Mouse (Mus musculus): ENCODE measurements around the gene Sdad1. TPM values are rescaled to one million over a fixed set of nuclear protein-coding genes. Genes with fewer than 3 reads are reported as not detected.
A peak's percentile ranks its signal among the peaks of the same experiment; 100 is the strongest.
"Not testable (repeated sequence)": the region's sequence is repeated elsewhere in the genome, so short reads cannot be mapped to it uniquely, and the experiment has no call there.

Gene Sdad1
- 14.2 and 16.0 TPM in 2 replicates for polyA plus RNA-seq (2015; fragmentation: Nextera tagmentation; extraction: Ambion mirVana)

DNA sequence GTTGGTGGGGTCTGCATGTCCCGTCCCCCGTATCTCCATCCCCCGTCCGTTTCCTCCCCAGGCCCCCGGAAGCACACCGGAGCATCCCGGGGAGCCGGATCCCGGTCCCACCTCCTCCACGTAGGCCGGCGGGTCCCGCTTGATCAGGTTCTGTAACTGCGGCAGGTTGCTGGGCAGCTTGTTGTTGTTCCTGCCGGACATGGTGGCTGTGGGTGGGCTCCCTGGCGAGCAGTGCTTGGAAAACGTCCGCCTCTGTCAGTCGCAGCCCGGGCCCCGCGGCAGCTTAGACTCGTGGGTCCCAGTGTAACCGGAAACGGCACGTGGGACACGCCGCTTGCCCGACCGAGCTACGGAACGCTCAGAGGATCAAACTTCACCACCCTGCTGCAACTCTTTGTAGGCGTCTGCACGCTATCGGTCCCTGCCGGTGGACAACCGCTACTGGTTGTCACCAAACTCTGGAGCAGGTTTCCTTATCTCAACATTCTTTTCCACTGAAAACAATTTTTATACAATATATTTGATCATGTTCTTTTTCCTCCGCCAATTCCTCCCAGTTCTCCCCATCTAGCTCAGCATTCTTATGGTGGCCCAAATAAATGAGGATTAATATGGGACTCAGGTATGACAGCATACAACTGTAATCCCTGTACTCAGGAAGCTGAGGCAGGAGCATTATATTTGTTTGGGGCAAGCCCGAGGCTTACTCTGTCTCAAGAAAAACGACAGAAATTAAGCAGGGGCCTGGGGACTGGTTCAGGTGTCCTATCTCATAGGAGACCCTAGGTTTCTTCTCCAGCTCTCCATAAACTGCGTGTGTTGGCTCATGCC, at the start of gene Sdad1:
Gene Sdad1, minus strand, starts transcription at position 799 of the 831 bp plus-strand sequence.
- H3K9me3 ChIP-seq (replicated peaks) = no peaks in the 10 kb centered on the region
- peak within 1 kb of the TSS; percentile 75 for H3K4me3 ChIP-seq (replicated peaks)
- WGBS (ENCODE audit: insufficient replicate concordance) = 2% methylated on average over 41 of the region's 41 CpGs
- H3K4me1 ChIP-seq (replicated peaks) = peaks cover 39% of the 10 kb centered on the region
- peak within 1 kb of the TSS; percentile 87 for H3K4me2 ChIP-seq
- peak; percentile 86 for ATAC-seq (ENCODE audit: insufficient read depth)
- H3K27me3 ChIP-seq = no peaks in the 10 kb centered on the region
- H3K36me3 ChIP-seq (replicated peaks) = peaks cover 15% of the 10 kb centered on the region
- H3K27ac ChIP-seq (replicated peaks) = peak within 1 kb of the TSS; percentile 33
- peak within 1 kb of the TSS; percentile 63 for H3K9ac ChIP-seq

DNA sequence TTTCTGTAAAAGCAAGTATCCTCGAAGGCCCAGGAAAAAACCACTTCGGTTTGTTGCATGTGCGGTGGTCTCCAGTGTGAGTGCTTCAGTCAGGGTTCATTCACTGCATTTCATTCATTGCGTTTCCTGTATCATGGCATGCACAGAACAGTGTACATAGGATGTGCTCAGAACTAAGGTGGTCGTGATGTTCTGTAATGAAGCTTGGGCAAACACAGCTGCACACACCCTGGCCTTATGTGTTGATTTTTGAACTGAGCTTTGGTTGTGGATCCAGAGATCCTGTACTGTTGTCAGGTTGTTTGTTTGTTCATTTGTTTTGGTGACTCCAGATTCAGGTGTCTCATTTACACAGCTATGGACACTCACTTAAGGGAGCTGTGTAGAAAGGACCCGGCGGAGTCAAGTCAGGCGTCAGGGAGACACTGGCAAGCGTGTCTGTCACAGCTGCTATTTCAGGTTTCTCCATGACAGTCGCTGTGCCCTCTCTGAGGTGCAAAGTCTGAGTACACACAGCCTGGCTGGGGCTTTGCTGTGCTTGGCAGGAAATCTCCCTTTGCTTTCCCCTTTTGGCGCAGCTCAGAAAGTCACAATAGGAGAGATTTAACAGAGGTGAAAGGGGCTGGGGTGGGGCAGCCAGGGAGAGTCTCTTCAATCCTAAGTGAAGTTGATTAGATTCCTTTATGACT, 48.6 kb upstream of the Sdad1 start:
- Histone ChIP-seq H3K9me3 (replicated peaks) (no peaks in the 10 kb centered on the region), H3K9ac (no peak overlapping the region), H3K4me2 (no peak overlapping the region), H3K27me3 (0 out of 2 replicates have a peak, but pooled peaks cover 4% of the 10 kb centered on the region), H3K27ac (replicated peaks) (peak overlapping the region; percentile 48), H3K36me3 (replicated peaks) (no peaks in the 10 kb centered on the region), H3K4me3 (replicated peaks) (no peak overlapping the region), H3K4me1 (replicated peaks) (peaks cover 6% of the 10 kb centered on the region)
- peak; percentile 68; the same call in 1 of the 2 replicates for ATAC-seq (ENCODE audit: insufficient read depth)
- WGBS (ENCODE audit: insufficient replicate concordance) = 64% methylated on average over 11 of the region's 11 CpGs

DNA sequence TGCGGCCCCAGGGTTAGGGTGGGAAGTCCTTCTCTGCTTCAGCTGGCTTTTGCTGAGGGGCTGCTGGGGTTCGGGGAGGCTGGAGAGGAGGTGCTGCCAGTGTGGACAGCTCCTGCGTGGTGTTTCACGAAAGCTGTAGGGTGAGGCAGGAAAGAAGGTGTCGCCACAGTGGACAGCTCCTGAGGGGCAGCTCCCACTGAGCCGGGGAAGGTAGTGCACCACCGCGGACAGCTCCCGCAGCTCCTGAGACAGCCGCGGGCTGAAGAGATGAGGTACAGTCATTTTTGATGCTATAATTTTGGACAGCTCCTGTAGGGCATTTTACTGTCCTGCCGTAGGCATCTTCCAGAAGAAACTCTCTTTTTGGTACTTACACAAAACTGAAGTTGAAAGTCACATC, 47.8 kb upstream of the Sdad1 start:
- Histone ChIP-seq H3K4me2 (no peak overlapping the region), H3K9ac (no peak overlapping the region), H3K4me3 (replicated peaks) (no peak overlapping the region), H3K36me3 (replicated peaks) (no peaks in the 10 kb centered on the region), H3K4me1 (replicated peaks) (peaks cover 11% of the 10 kb centered on the region), H3K9me3 (replicated peaks) (no peaks in the 10 kb centered on the region), H3K27ac (replicated peaks) (no peak overlapping the region), H3K27me3 (0 out of 2 replicates have a peak, but pooled peaks cover under 1% of the 10 kb centered on the region)
- no peak for ATAC-seq (ENCODE audit: insufficient read depth)
- 16% methylated on average over 12 of the region's 12 CpGs for WGBS (ENCODE audit: insufficient replicate concordance)

DNA sequence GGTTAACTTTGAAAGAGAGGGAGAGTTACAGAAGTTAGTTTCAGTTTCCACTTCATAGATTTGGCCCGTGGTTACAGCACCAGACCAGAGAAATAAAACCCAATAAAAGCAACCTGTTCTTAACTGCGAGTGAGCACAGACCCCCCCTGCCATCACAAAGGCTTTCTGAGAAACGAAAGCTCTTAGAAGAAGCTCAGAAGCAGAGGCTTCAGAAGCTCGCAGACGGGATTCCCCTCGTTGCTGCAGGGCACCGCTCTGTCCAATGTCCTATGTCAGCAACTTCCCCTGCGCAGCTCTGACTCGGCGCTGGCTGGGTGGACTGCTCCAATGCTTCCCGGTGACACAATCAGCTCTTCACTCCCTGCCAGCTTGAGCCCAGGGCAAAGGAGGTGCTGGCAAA, 43.2 kb upstream of the Sdad1 start:
- WGBS (ENCODE audit: insufficient replicate concordance) = 13% methylated on average over 11 of the region's 11 CpGs
- Histone ChIP-seq H3K4me3 (replicated peaks) (peak overlapping the region; percentile 52), H3K9me3 (replicated peaks) (no peaks in the 10 kb centered on the region), H3K27me3 (no peaks in the 10 kb centered on the region), H3K4me1 (replicated peaks) (peaks cover 24% of the 10 kb centered on the region), H3K27ac (replicated peaks) (peak overlapping the region; percentile 68), H3K9ac (0 out of 2 replicates have a peak overlapping the region, but pooled peaks have one; percentile 35), H3K36me3 (replicated peaks) (no peaks in the 10 kb centered on the region), H3K4me2 (peak overlapping the region; percentile 61)
- peak; percentile 33; the same call in 1 of the 2 replicates for ATAC-seq (ENCODE audit: insufficient read depth)

DNA sequence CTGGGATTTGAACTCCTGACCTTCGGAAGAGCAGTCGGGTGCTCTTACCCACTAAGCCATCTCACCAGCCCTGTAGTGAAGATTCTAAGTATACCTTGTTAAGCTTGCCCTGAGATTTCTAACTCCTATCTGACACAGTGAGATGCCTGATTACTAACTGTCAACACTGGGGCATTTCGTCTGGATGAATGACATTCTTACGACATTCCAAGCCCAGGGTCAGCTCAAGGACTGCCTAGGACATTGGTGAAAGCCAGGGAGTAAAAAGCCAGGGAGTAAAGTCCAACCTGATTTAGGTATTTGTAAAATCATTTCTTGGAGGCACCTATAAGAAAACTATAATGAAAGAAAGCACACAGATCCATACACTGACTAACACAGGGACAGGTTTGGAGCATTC, 42.4 kb upstream of the Sdad1 start:
- WGBS (ENCODE audit: insufficient replicate concordance) = 62% methylated on average over 4 of the region's 4 CpGs
- peak overlapping the region; percentile 61 for H3K4me2 ChIP-seq
- H3K36me3 ChIP-seq (replicated peaks); ATAC-seq (ENCODE audit: insufficient read depth); H3K9me3 ChIP-seq (replicated peaks); H3K4me3 ChIP-seq (replicated peaks); H3K27me3 ChIP-seq; H3K9ac ChIP-seq: not testable (repeated sequence)
- H3K4me1 ChIP-seq (replicated peaks) = peaks cover 24% of the 10 kb centered on the region
- H3K27ac ChIP-seq (replicated peaks) = 0 out of 2 replicates have a peak overlapping the region, but pooled peaks have one; percentile 68

DNA sequence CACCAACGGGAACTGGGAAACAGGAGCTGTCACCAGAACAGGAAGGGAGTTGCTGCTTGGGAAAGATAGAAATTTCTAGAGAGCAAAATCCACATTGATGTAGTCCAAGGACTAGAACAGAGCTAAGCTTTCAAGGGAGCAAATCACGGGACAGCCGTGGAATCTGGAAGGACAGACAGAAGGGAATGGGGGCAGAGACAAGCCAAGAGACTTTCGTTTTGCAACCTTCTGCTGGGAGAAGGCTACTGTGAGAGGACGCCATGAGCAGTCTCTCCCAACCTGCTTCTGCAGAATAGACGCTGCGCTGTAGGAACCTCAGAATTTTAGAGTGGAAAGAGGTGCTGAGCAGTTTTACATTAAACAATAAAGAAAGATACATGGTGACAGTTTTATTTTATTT, 39.5 kb upstream of the Sdad1 start:
- H3K27me3 ChIP-seq = no peaks in the 10 kb centered on the region; the same call in 1 of the 2 replicates
- no peaks in the 10 kb centered on the region for H3K36me3 ChIP-seq (replicated peaks)
- no peaks in the 10 kb centered on the region for H3K9me3 ChIP-seq (replicated peaks)
- 0 out of 2 replicates have a peak overlapping the region, but pooled peaks have one; percentile 0 for H3K4me2 ChIP-seq
- WGBS (ENCODE audit: insufficient replicate concordance) = 67% methylated on average over 7 of the region's 7 CpGs
- no peak overlapping the region for H3K9ac ChIP-seq
- H3K4me1 ChIP-seq (replicated peaks) = peaks cover 24% of the 10 kb centered on the region
- ATAC-seq (ENCODE audit: insufficient read depth) = no peak
- H3K4me3 ChIP-seq (replicated peaks) = no peak overlapping the region
- no peak overlapping the region for H3K27ac ChIP-seq (replicated peaks)

DNA sequence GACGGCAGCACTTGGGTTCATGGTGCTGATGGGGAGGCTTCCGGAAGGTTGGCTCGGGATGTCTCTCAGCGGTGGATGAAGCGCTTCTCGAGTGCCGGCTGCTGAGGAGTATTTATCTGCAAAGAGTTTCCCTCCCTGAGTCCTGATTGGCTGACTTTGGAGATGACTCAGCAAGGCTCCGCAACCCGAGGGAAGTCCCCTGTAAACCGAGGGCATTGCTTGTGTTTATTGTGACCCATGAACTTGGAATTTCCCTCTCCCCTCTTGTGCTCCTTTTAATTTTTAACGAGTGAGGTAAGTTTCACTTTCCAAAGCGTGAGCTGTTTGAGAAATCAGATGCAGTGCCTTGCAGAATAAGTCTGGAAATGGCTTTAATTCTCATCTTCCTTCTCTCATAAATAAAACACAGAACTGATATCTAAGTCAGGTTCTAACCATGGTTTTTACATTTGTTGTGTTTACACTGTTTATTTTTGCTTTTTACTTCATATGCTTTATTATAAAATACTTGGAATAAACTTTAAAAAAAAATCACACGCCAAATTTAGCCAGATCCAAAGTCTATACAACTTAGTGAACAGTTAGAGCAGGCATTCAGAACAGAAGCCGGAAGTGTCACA, 38.6 kb upstream of the Sdad1 start, which contains the start of gene Cxcl10:
Gene Cxcl10, minus strand, starts transcription at position 96 of the 620 bp plus-strand sequence.
- peak within 1 kb of the TSS; percentile 64 for H3K4me2 ChIP-seq
- peak; percentile 72 for ATAC-seq (ENCODE audit: insufficient read depth)
- no peaks in the 10 kb centered on the region for H3K36me3 ChIP-seq (replicated peaks)
- H3K4me1 ChIP-seq (replicated peaks) = peaks cover 23% of the 10 kb centered on the region
- H3K9me3 ChIP-seq (replicated peaks) = no peaks in the 10 kb centered on the region
- H3K27me3 ChIP-seq = no peaks in the 10 kb centered on the region; the same call in 1 of the 2 replicates
- 13% methylated on average over 14 of the region's 14 CpGs for WGBS (ENCODE audit: insufficient replicate concordance)
- H3K4me3 ChIP-seq (replicated peaks) = peak within 1 kb of the TSS; percentile 26
- no peak within 1 kb of the TSS for H3K27ac ChIP-seq (replicated peaks)
- no peak within 1 kb of the TSS for H3K9ac ChIP-seq

DNA sequence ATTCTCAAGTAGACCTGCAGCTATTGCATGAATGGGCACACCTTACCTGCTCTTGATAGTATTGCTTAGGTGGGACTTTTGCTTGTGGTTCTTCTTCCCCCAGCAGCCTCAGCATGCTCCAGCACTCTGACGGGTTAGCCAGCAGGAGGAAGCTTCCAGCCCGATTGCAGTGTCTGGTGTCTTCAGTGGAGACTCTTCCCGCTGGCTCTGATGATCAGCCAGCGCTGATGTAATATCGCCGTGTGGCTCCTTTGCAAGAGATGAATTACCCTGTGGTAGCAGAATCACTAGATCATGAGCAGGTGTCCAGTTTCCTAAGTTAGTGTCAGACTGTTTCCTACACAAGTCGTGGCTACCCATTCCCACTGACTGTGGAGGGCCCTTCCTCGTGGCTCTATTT, 34.7 kb upstream of the Sdad1 start:
- Histone ChIP-seq H3K9me3 (replicated peaks) (no peaks in the 10 kb centered on the region), H3K9ac (no peak overlapping the region), H3K27ac (replicated peaks) (no peak overlapping the region), H3K4me2 (no peak overlapping the region), H3K4me1 (replicated peaks) (peaks cover 19% of the 10 kb centered on the region), H3K36me3 (replicated peaks) (no peaks in the 10 kb centered on the region), H3K4me3 (replicated peaks) (no peak overlapping the region), H3K27me3 (no peaks in the 10 kb centered on the region; the same call in 1 of the 2 replicates)
- 62% methylated on average over 8 of the region's 8 CpGs for WGBS (ENCODE audit: insufficient replicate concordance)
- ATAC-seq (ENCODE audit: insufficient read depth) = no peak

DNA sequence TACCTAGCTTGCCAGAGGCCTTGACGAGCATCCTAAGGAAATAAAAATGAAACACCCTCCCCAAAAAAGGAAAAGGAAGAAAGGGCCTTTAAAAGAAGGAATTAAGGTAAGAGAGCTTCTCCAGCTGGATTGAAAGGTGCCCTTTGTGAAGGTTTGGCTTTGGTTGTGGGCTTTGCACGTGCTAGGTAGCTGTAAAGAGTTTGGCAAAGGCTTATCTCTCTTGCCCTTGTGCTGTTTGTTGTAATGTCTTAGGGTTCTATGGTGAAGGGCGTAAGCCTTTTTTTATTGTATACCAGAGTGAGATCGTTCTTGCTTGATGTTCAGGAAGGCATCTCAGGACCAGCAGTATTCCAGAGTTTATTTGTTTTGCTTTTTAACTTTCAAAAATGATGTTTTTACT, 30.3 kb upstream of the Sdad1 start:
- Histone ChIP-seq H3K27me3 (no peaks in the 10 kb centered on the region), H3K27ac (replicated peaks) (no peak overlapping the region), H3K4me3 (replicated peaks) (no peak overlapping the region), H3K9me3 (replicated peaks) (no peaks in the 10 kb centered on the region), H3K4me1 (replicated peaks) (no peaks in the 10 kb centered on the region), H3K36me3 (replicated peaks) (no peaks in the 10 kb centered on the region), H3K4me2 (no peak overlapping the region), H3K9ac (no peak overlapping the region)
- WGBS (ENCODE audit: insufficient replicate concordance) = 45% methylated on average over 4 of the region's 4 CpGs
- ATAC-seq (ENCODE audit: insufficient read depth) = no peak

DNA sequence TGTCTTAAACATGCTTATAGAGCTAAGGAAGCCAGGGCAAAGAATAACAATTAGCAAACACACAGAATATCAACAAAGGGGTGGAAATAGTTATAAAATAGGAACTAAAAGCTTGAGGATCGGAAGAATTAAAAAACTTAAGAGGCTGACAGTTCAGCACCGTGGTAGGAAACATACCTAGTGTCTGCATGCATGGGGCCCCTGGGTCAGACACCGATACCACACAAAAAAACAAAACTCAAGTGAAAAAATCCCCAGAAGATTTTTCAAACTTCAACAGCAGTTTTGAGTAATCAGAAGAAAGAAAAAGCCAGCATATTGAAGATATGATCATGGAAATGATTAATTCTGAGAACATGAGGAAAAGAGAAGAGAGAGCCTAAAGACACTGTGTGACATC, 26.5 kb upstream of the Sdad1 start:
- WGBS (ENCODE audit: insufficient replicate concordance) = 37% methylated on average over 3 of the region's 3 CpGs

More for the DNA sequence above, 26.5 kb upstream of the Sdad1 start:
- Histone ChIP-seq H3K36me3 (replicated peaks) (no peaks in the 10 kb centered on the region), H3K27ac (replicated peaks) (no peak overlapping the region), H3K4me2 (no peak overlapping the region), H3K9me3 (replicated peaks) (no peaks in the 10 kb centered on the region), H3K27me3 (no peaks in the 10 kb centered on the region), H3K4me1 (replicated peaks) (0 out of 2 replicates have a peak, but pooled peaks cover 2% of the 10 kb centered on the region), H3K4me3 (replicated peaks) (no peak overlapping the region), H3K9ac (no peak overlapping the region)
- ATAC-seq (ENCODE audit: insufficient read depth) = no peak

Measured in liver, embryonic 15.5 days (tissue).